Mouse (Mus musculus) hindbrain, embryonic 10.5 days (tissue): ENCODE measurements around the gene Triobp. TPM values are rescaled to one million over a fixed set of nuclear protein-coding genes. Genes with fewer than 3 reads are reported as not detected.
"Not testable (repeated sequence)": the region's sequence is repeated elsewhere in the genome, so short reads cannot be mapped to it uniquely, and the experiment has no call there.

Source experiments
- DNase-seq: peaks from one replicate; pipeline ENCODE4 v3.0.0-alpha.2; 2017; ENCODE audit warnings: low spot score
- H3K27ac ChIP-seq: fragments of 300-500 bp; sonication (generic); 2 replicates; pipeline ENCODE4 v1.5.1; 2016; ENCODE audit warnings: mild to moderate bottlenecking, moderate library complexity
- H3K27me3 ChIP-seq: fragments of 300-500 bp; sonication (generic); 2 replicates; pipeline ENCODE4 v1.6.1; 2016; ENCODE audit warnings: mild to moderate bottlenecking; ENCODE audit not compliant: poor library complexity, insufficient read depth, severe bottlenecking
- H3K36me3 ChIP-seq: fragments of 300-500 bp; sonication (generic); 2 replicates; pipeline ENCODE4 v1.6.1; 2016; ENCODE audit warnings: mild to moderate bottlenecking, moderate library complexity
- H3K4me1 ChIP-seq: fragments of 300-500 bp; sonication (generic); replicated peaks from 2 replicates; pipeline ENCODE4 v1.6.1; 2016; ENCODE audit warnings: mild to moderate bottlenecking
- H3K4me3 ChIP-seq: fragments of 300-500 bp; sonication (generic); 2 replicates; pipeline ENCODE4 v1.5.1; 2016; ENCODE audit warnings: mild to moderate bottlenecking, moderate library complexity
- H3K9me3 ChIP-seq: fragments of 300-500 bp; sonication (generic); 2 replicates; pipeline ENCODE4 v1.6.1; 2016; ENCODE audit warnings: mild to moderate bottlenecking, moderate library complexity
- WGBS: fragments of 180-500 bp; shearing (Covaris S2); methylation state at CpG from one replicate; pipeline ENCODE4 v1.1.7; 2016; 5-methylcytosine and 5-hydroxymethylcytosine counted together
- polyA plus RNA-seq: library from polyadenylated mRNA; unstranded; fragments of >200 nt; fragmentation: Nextera tagmentation; extraction: Ambion mirVana; gene quantifications from 2 replicates; pipeline ENCODE4 v1.2.1, GENCODE M21; 2016

Triobp gene
- polyA plus RNA-seq, 1 experiment from 2014 or later, result 48.0 TPM

- 63% methylated on average over 1 of the region's 1 CpGs for WGBS
- Histone ChIP-seq H3K4me1 (peaks cover 48% of the 10 kb centered on the region), H3K27ac (no peak overlapping the region), H3K4me3 (no peak overlapping the region), H3K36me3 (no peaks in the 10 kb centered on the region), H3K9me3 (no peaks in the 10 kb centered on the region), H3K27me3 (peaks cover 30% of the 10 kb centered on the region)
- DNase-seq, result no peak
Measured at GRCm38 (mm10) chr15:79023366-79023765, 75.8 kb downstream of the Triobp start.

GRCm38 (mm10) chr15:79025687-79026308 is 78.3 kb downstream of the Triobp start:
- H3K4me3 ChIP-seq, result peak overlapping the region; percentile 28
- H3K4me1 ChIP-seq, result peaks cover 63% of the 10 kb centered on the region
- WGBS, result 8% methylated on average over 17 of the region's 18 CpGs
- H3K9me3 ChIP-seq, result no peaks in the 10 kb centered on the region
- no peaks in the 10 kb centered on the region for H3K36me3 ChIP-seq
- peak overlapping the region; percentile 37 for H3K27ac ChIP-seq
- peak; percentile 33 for DNase-seq
- peaks cover 30% of the 10 kb centered on the region for H3K27me3 ChIP-seq

- H3K4me3 ChIP-seq, result peak overlapping the region; percentile 74
- H3K4me1 ChIP-seq, result peaks cover 72% of the 10 kb centered on the region
- H3K9me3 ChIP-seq, result no peaks in the 10 kb centered on the region
- 52% methylated on average over 14 of the region's 14 CpGs for WGBS
- H3K36me3 ChIP-seq, result no peaks in the 10 kb centered on the region
- peak overlapping the region; percentile 100 for H3K27ac ChIP-seq
- peaks cover 30% of the 10 kb centered on the region for H3K27me3 ChIP-seq
- DNase-seq, result no peak
Measured at GRCm38 (mm10) chr15:79026511-79027290, 79.2 kb downstream of the Triobp start.

GRCm38 (mm10) chr15:79027291-79028205 is 80.0 kb downstream of the Triobp start:
- H3K9me3 ChIP-seq, result no peaks in the 10 kb centered on the region
- DNase-seq, result peak; percentile 49
- peak overlapping the region; percentile 74 for H3K4me3 ChIP-seq
- H3K36me3 ChIP-seq, result no peaks in the 10 kb centered on the region
- peaks cover 75% of the 10 kb centered on the region for H3K4me1 ChIP-seq
- peaks cover 30% of the 10 kb centered on the region for H3K27me3 ChIP-seq
- 6% methylated on average over 46 of the region's 46 CpGs for WGBS
- peak overlapping the region; percentile 100 for H3K27ac ChIP-seq

- peak; percentile 96 for DNase-seq
- H3K27ac ChIP-seq, result peak within 1 kb of the TSS; percentile 100
- H3K4me3 ChIP-seq, result peak within 1 kb of the TSS; percentile 74
- H3K27me3 ChIP-seq, result peaks cover 30% of the 10 kb centered on the region
- no peaks in the 10 kb centered on the region for H3K9me3 ChIP-seq
- under 1% methylated on average over 58 of the region's 58 CpGs for WGBS
- peaks cover 68% of the 10 kb centered on the region for H3K4me1 ChIP-seq
- no peaks in the 10 kb centered on the region for H3K36me3 ChIP-seq
Measured at GRCm38 (mm10) chr15:79028237-79028738, 80.8 kb downstream of the Triobp start, which contains the start of gene H1f0. H1f0 (plus strand) TSS chr15:79028450.

- Histone ChIP-seq H3K4me3 (peak overlapping the region; percentile 74), H3K27me3 (peaks cover 27% of the 10 kb centered on the region), H3K4me1 (peaks cover 68% of the 10 kb centered on the region), H3K9me3 (no peaks in the 10 kb centered on the region), H3K36me3 (no peaks in the 10 kb centered on the region), H3K27ac (peak overlapping the region; percentile 100)
- DNase-seq, result no peak
- 36% methylated on average over 16 of the region's 16 CpGs for WGBS
Measured at GRCm38 (mm10) chr15:79028823-79029484, 81.4 kb downstream of the Triobp start.

- no peaks in the 10 kb centered on the region for H3K9me3 ChIP-seq
- peak overlapping the region; percentile 74 for H3K4me3 ChIP-seq
- H3K36me3 ChIP-seq, result 0 out of 2 replicates have a peak, but pooled peaks cover under 1% of the 10 kb centered on the region
- peak overlapping the region; percentile 100 for H3K27ac ChIP-seq
- no peak for DNase-seq
- H3K4me1 ChIP-seq, result peaks cover 68% of the 10 kb centered on the region
- WGBS, result 13% methylated on average over 11 of the region's 11 CpGs
- peaks cover 22% of the 10 kb centered on the region for H3K27me3 ChIP-seq
Measured at GRCm38 (mm10) chr15:79029519-79030241, 82.2 kb downstream of the Triobp start.

DNA sequence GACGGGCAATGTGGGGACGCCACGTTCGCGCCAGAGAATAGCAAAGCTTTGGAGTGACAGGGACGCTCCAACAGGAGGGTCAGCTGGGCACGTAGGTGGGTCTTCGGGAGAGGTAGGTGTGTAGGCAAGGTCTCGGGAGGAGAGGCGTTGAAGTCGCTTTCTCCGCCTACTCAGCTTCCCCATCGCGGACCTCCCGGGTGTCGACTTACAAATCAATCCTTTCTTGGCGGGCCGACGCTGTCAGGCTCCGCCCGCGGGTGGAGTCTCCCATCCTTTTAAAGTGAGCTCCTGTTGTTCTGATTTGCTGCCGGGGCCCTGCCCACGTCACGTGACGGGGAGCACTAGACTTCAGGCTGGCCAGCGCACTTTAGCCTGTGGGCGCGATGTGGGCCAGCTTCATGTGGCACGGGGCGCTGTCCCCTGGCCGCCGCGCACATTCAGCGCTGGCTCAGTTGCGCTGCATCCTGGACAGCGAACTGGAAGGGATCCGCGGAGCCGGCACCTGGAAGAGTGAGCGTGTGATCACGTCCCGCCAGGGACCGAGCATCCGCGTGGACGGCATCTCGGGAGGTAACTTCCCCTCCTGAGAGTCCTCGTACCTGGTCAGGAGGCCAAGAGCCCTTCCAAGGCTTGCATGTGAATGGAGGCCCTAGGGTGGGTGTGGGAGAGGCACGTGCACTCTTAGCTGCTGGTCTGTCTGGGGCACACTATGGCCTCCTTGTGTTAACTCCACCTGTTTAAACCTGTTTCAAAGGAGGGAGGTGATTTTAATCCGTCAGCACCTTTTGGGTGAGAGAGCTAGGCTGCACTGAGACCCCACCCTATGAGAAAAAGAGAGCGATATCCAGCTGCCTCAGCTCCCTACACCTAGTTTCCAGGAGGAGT is 83.3 kb downstream of the Triobp start:
- under 1% methylated on average over 52 of the region's 52 CpGs for WGBS
- Histone ChIP-seq H3K9me3 (no peaks in the 10 kb centered on the region), H3K4me1 (peaks cover 60% of the 10 kb centered on the region), H3K4me3 (peak overlapping the region; percentile 74), H3K27me3 (peaks cover 11% of the 10 kb centered on the region), H3K27ac (peak overlapping the region; percentile 100), H3K36me3 (peaks cover 11% of the 10 kb centered on the region)
- DNase-seq, result peak; percentile 92

- H3K4me3 ChIP-seq, H3K27ac ChIP-seq, H3K27me3 ChIP-seq, H3K9me3 ChIP-seq, DNase-seq: not testable (repeated sequence)
- H3K36me3 ChIP-seq, result peaks cover 22% of the 10 kb centered on the region
- 91% methylated on average over 5 of the region's 5 CpGs for WGBS
- peaks cover 50% of the 10 kb centered on the region for H3K4me1 ChIP-seq
Measured at GRCm38 (mm10) chr15:79031908-79032307, 84.4 kb downstream of the Triobp start.

- Histone ChIP-seq H3K4me3 (peak overlapping the region; percentile 11; the same call in 1 of the 2 replicates), H3K27ac (peak overlapping the region; percentile 45; the same call in 1 of the 2 replicates), H3K36me3 (peaks cover 31% of the 10 kb centered on the region), H3K9me3 (no peaks in the 10 kb centered on the region), H3K4me1 (peaks cover 47% of the 10 kb centered on the region), H3K27me3 (peaks cover 41% of the 10 kb centered on the region)
- DNase-seq, result peak; percentile 83
- WGBS, result 14% methylated on average over 14 of the region's 14 CpGs
Measured at GRCm38 (mm10) chr15:79037913-79038328, 90.4 kb downstream of the Triobp start.

GRCm38 (mm10) chr15:79038331-79038730 is 90.8 kb downstream of the Triobp start:
- no peaks in the 10 kb centered on the region for H3K9me3 ChIP-seq
- H3K27me3 ChIP-seq, result peaks cover 45% of the 10 kb centered on the region

More at GRCm38 (mm10) chr15:79038331-79038730, 90.8 kb downstream of the Triobp start:
- H3K4me1 ChIP-seq, result peaks cover 51% of the 10 kb centered on the region
- H3K4me3 ChIP-seq, result peak overlapping the region; percentile 11; the same call in 1 of the 2 replicates
- WGBS, result 70% methylated on average over 10 of the region's 10 CpGs
- peaks cover 31% of the 10 kb centered on the region for H3K36me3 ChIP-seq
- no peak for DNase-seq
- H3K27ac ChIP-seq, result no peak overlapping the region
